Mouse (Mus musculus): ENCODE measurements around the gene Dlx3.

GRCm38 (mm10) chr11:95157356-95157755 is 37.4 kb downstream of the Dlx3 start:
- no peak for TF ChIP-seq CTCF (IDR thresholded peaks at IDR 0.05; ENCODE audit: extremely low read depth, insufficient read depth, insufficient read length, insufficient replicate concordance)
- no peak for TF ChIP-seq POLR2A (IDR thresholded peaks at IDR 0.05; ENCODE audit: low read depth, low read length)
